Mouse (Mus musculus): ENCODE measurements around the gene Tnfsf15.

Tnfsf15 gene

GRCm38 (mm10) chr4:63683716-63684115, 61.2 kb downstream of the Tnfsf15 start:
- DNase-seq = no peak

- no peak for DNase-seq
Measured at GRCm38 (mm10) chr4:63683056-63683455, 61.9 kb downstream of the Tnfsf15 start.

- DNase-seq = no peak
Measured at GRCm38 (mm10) chr4:63682441-63682840, 62.5 kb downstream of the Tnfsf15 start.

GRCm38 (mm10) chr4:63681557-63681956, 63.4 kb downstream of the Tnfsf15 start:
- DNase-seq = no peak
